Mouse (Mus musculus) liver, embryonic 14.5 days (tissue): Measurements from ENCODE around the gene Apol9b.

Experiments used
- CTCF ChIP-seq: IDR thresholded peaks from 2 replicates; pipeline ENCODE4 v1.5.1; 2016; ENCODE audit warnings: antibody characterized with exemption, low read depth, control low read depth
- EP300 ChIP-seq: IDR thresholded peaks from 2 replicates; pipeline ENCODE4 v1.6.1; 2016; ENCODE audit warnings: antibody characterized with exemption, low read depth

- TF ChIP-seq CTCF = no peak
- TF ChIP-seq EP300 = peak; percentile 50; the same call in 1 of the 2 replicates
Measured at GRCm38 (mm10) chr15:77755132-77755531, 26.3 kb downstream of the Apol9b start.
